Mouse (Mus musculus) heart, adult 2 months (tissue): ENCODE results near the gene Itga11.

Experiments used
- CTCF ChIP-seq: fragments of 200-600 bp; IDR thresholded peaks from 2 replicates; pipeline ENCODE4 v1.8.1; 2022; ENCODE audit warnings: antibody characterized with exemption, mild to moderate bottlenecking, moderate library complexity
- EP300 ChIP-seq: fragments of 200-500 bp; IDR thresholded peaks from 2 replicates; pipeline ENCODE4 v1.6.1; 2011; ENCODE audit warnings: low read depth, low read length, control low read depth; ENCODE audit not compliant: insufficient read depth
- POLR2A ChIP-seq: fragments of 200-500 bp; IDR thresholded peaks from 2 replicates; pipeline ENCODE4 v1.6.1; 2011; ENCODE audit warnings: mild to moderate bottlenecking, low read depth, low read length, control low read depth; ENCODE audit not compliant: insufficient read depth

DNA sequence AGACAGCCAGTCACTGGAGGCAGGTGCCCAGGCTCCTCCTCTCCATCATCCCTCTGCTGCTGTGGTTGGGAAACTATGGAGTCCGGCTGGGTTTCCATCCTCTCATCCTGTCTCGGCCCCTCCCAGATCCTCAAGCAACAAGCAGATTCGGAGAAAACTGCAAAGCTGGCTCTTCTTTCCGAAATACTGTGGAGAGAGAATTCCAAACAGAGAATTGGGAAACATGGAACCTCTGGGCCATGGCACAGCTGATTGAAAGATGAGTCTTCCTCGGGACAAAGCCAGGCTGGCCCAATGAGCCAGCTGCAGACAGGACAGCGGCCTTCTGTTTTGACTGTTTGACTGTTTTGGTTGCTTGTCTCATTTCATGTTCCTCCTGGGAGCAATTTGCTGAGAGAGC, 23.3 kb upstream of the Itga11 start:
- no peak for TF ChIP-seq CTCF
- no peak for TF ChIP-seq POLR2A
- no peak for TF ChIP-seq EP300
